Mouse (Mus musculus) heart, postnatal 0 days (tissue): ENCODE data around the gene Ticrr.

ENCODE experiments used
- CTCF ChIP-seq: IDR thresholded peaks from 2 replicates; pipeline ENCODE4 v1.5.1; 2016; ENCODE audit warnings: antibody characterized with exemption, control low read depth, low read depth
- EP300 ChIP-seq: IDR thresholded peaks from 2 replicates; pipeline ENCODE4 v1.6.1; 2016; ENCODE audit warnings: antibody characterized with exemption, low read depth

- TF ChIP-seq CTCF (no peak), EP300 (no peak)
These were observed 87.7 kb downstream of the Ticrr start for GRCm38 (mm10) chr7:79747659-79748058.
